Mouse (Mus musculus) splenic B cell, adult 2 months (primary cell): Measurements from ENCODE around the gene Kcna5.

ENCODE experiments used
- DNase-seq: peaks from one replicate; pipeline ENCODE4 v3.0.0-alpha.2; 2011; ENCODE audit warnings: low read depth, low spot score
- H3K27me3 ChIP-seq: 2 replicates; pipeline ENCODE4 v1.6.1; 2012; ENCODE audit warnings: mild to moderate bottlenecking, low read length, moderate library complexity, mixed read lengths; ENCODE audit not compliant: control insufficient read depth, poor library complexity, insufficient read depth, severe bottlenecking
- H3K36me3 ChIP-seq: 2 replicates; pipeline ENCODE4 v1.6.1; 2012; ENCODE audit warnings: mild to moderate bottlenecking, low read length, moderate library complexity, mixed read lengths; ENCODE audit not compliant: control insufficient read depth, poor library complexity, insufficient read depth, severe bottlenecking

The Kcna5 gene

GRCm38 (mm10) chr6:126508671-126509070, 26.5 kb downstream of the Kcna5 start:
- Histone ChIP-seq H3K27me3 (no peaks in the 10 kb centered on the region), H3K36me3 (no peaks in the 10 kb centered on the region)
- DNase-seq = no peak

- DNase-seq = no peak
- H3K27me3 ChIP-seq = no peaks in the 10 kb centered on the region
These were observed 31.3 kb downstream of the Kcna5 start for GRCm38 (mm10) chr6:126503920-126504319.

GRCm38 (mm10) chr6:126502691-126503301, 32.4 kb downstream of the Kcna5 start:
- H3K36me3 ChIP-seq = no peaks in the 10 kb centered on the region
- DNase-seq = no peak
- no peaks in the 10 kb centered on the region for H3K27me3 ChIP-seq

More at GRCm38 (mm10) chr6:126503920-126504319, 31.3 kb downstream of the Kcna5 start:
- H3K36me3 ChIP-seq = no peaks in the 10 kb centered on the region

GRCm38 (mm10) chr6:126500985-126501384, 34.2 kb downstream of the Kcna5 start:
- no peak for DNase-seq
- H3K27me3 ChIP-seq = no peaks in the 10 kb centered on the region
- H3K36me3 ChIP-seq = no peaks in the 10 kb centered on the region

GRCm38 (mm10) chr6:126500088-126500487, 35.1 kb downstream of the Kcna5 start:
- no peaks in the 10 kb centered on the region for H3K36me3 ChIP-seq
- DNase-seq = peak; percentile 36
- no peaks in the 10 kb centered on the region for H3K27me3 ChIP-seq

GRCm38 (mm10) chr6:126497878-126498277, 37.3 kb downstream of the Kcna5 start:
- Histone ChIP-seq H3K36me3 (no peaks in the 10 kb centered on the region), H3K27me3 (no peaks in the 10 kb centered on the region; the same call in 1 of the 2 replicates)
- no peak for DNase-seq

GRCm38 (mm10) chr6:126497173-126497839, 37.9 kb downstream of the Kcna5 start:
- Histone ChIP-seq H3K27me3 (no peaks in the 10 kb centered on the region; the same call in 1 of the 2 replicates), H3K36me3 (no peaks in the 10 kb centered on the region)
- DNase-seq = no peak

- no peak for DNase-seq
- Histone ChIP-seq H3K36me3 (no peaks in the 10 kb centered on the region), H3K27me3 (no peaks in the 10 kb centered on the region)
These were observed 48.1 kb downstream of the Kcna5 start for GRCm38 (mm10) chr6:126487136-126487535.

- DNase-seq = no peak
- H3K36me3 ChIP-seq = no peaks in the 10 kb centered on the region
- H3K27me3 ChIP-seq = no peaks in the 10 kb centered on the region
These were observed 50.3 kb downstream of the Kcna5 start for GRCm38 (mm10) chr6:126484887-126485286.

- no peak for DNase-seq
- H3K27me3 ChIP-seq = no peaks in the 10 kb centered on the region
These were observed 51.8 kb downstream of the Kcna5 start for GRCm38 (mm10) chr6:126483264-126483867.

More at GRCm38 (mm10) chr6:126483264-126483867, 51.8 kb downstream of the Kcna5 start:
- no peaks in the 10 kb centered on the region for H3K36me3 ChIP-seq
